Mouse (Mus musculus): ENCODE data around the gene Efhb. TPM values are rescaled to one million over a fixed set of nuclear protein-coding genes. Genes with fewer than 3 reads are reported as not detected.

The Efhb gene
- total RNA-seq (2021): under 1 TPM; 0.13 to 0.20 TPM
- long read RNA-seq, experiment 1: 0 reads
- long read RNA-seq, experiment 2: 0 reads

DNA sequence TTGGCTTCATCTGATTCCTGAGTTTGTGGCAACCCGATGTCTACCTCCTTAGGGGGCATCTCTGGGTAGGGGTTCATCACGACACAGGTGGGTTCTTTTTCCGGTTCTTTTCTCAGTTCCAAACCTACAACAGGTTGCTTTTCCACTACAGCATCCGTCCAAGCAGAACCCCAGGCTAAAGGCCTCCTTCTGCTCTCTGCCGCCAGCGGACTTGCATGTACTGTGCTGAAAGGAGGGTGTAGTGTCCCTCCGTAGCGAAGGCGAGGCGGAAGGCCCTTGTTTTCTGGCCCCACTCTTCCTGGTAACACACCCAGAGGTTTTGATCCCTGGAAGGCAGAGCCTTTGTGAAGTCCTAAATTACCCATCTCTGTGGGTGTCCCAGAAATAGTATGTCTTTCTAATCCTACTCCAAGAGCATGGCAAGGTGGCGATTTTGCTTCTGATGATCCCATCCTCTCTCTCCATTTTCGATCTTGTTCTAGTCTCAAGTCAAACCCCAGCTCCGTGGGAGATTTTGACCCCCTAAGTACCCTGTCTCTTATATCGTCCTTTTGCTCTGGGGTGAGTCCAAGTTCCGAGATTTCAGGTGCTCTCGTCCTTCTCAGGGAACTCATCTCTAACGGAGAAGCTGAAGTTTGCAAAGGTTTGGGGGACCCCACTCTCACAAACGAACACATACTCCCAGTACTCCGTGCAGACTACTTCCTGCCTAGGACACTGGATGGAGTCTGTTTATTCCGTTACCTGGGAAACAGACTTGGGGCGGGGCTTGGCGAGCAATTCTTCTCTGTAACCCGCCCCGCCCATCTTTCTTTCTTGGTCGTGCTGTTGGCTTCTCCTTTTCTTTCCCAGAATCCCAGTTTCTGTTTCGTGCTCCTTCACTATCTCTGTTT lies at the start of gene Efhb:
Efhb (minus strand) TSS at position 719 of the 893 bp plus-strand sequence.
- DNase-seq (ENCODE audit: low spot score in 2 of 2): peak; percentile 69 to 70
- intact Hi-C loops (cut with DNase I): no loop called here

GRCm38 (mm10) chr17:53512311-53512951 lies 49.3 kb upstream of the Efhb start:
- DNase-seq (ENCODE audit: low spot score in 2 of 2): peak; percentile 25 to 33
- intact Hi-C loops (cut with DNase I): loop anchor here (5.0 to 10.0 kb wide), 2 partner anchors 182 to 320 kb away; no protein-coding TSS in a partner anchor

GRCm38 (mm10) chr17:53502966-53503365 lies 39.8 kb upstream of the Efhb start:
- intact Hi-C loops (cut with DNase I): no loop called here

GRCm38 (mm10) chr17:53489007-53489378 lies 25.9 kb upstream of the Efhb start:
- no peak for DNase-seq (ENCODE audit: low spot score in 2 of 2)
- intact Hi-C loops (cut with DNase I): no loop called here

More at GRCm38 (mm10) chr17:53502966-53503365, 39.8 kb upstream of the Efhb start:
- DNase-seq (ENCODE audit: low spot score in 2 of 2): no peak

DNA sequence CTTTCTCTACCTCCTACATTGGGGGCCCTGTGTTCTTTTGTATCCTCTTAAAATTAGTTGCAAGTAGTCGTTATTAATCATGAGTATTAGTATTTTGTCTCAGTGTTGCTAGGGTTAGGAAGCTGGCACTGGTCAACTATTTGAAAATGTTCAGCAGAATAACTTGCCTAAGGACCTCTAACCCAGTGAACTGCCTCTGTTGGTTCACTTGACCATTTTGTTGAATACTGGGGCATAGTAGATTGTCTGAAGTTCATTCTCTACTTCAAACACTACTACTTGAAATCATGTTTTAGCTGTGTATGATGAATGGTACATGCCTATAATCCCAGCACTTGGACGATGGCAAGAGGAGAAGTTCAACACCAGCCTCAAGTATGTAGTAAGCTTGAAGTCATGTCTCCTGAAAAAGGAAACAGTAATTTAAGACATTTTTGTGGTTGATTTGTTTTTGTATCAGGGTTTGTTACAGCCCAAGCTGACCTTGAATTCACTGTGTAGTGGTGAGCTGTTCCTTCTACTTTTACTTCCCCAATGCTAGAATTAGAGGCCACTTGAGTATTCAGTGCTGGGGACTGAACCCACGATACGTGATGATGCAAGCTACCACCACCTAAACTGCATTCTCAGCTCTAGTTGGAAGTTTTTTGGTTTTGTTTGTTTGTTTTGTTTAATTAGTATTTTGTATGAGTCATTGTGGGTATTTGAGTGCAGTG lies 25.3 kb upstream of the Efhb start:
- no peak for DNase-seq (ENCODE audit: low spot score in 2 of 2)
- intact Hi-C loops (cut with DNase I): no loop called here

DNA sequence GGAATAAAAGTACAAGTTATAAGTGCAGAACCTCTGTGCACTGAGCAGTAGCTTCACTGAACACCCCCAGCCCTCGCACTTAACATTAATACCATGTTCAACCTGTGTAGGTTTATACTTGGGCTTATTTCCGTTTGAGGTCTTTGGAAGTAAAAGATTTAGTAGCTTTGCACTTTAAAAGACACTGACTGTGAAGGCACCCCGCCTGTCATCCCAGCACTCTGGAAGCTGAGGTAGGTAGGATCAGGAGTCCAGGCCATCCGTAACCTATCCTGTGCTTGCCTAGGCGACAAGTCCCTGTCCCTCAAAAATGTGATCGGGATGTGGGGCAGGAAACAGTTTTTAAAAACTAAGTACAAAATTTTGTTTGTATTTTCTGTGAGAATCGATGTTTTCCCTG lies 17.3 kb upstream of the Efhb start:
- intact Hi-C loops (cut with DNase I): no loop called here
- DNase-seq (ENCODE audit: low spot score in 2 of 2): no peak

- DNase-seq (ENCODE audit: low spot score in 2 of 2): peak; percentile 54 to 55
- intact Hi-C loops (cut with DNase I): loop anchor here (5.0 to 10.0 kb wide), 2 partner anchors 75 to 88 kb away; partner anchors contain the start of gene Kat2b
Observed at GRCm38 (mm10) chr17:53479604-53480041, 16.5 kb upstream of the Efhb start.

- intact Hi-C loops (cut with DNase I): loop anchor here (5.0 to 10.0 kb wide), 2 partner anchors 74 to 88 kb away; partner anchors contain the start of gene Kat2b
- peak; percentile 98 to 99 for DNase-seq (ENCODE audit: low spot score in 2 of 2)
Observed at GRCm38 (mm10) chr17:53478858-53479603, 15.9 kb upstream of the Efhb start, which contains the start of gene Rab5a. Gene Rab5a, plus strand, starts transcription at chr17:53479234.

- no peak for DNase-seq (ENCODE audit: low spot score in 2 of 2)
- intact Hi-C loops (cut with DNase I): loop anchor here (5.0 to 10.0 kb wide), 2 partner anchors 73 to 89 kb away; partner anchors contain the start of gene Kat2b
Observed at GRCm38 (mm10) chr17:53478066-53478857, 15.1 kb upstream of the Efhb start.

DNA sequence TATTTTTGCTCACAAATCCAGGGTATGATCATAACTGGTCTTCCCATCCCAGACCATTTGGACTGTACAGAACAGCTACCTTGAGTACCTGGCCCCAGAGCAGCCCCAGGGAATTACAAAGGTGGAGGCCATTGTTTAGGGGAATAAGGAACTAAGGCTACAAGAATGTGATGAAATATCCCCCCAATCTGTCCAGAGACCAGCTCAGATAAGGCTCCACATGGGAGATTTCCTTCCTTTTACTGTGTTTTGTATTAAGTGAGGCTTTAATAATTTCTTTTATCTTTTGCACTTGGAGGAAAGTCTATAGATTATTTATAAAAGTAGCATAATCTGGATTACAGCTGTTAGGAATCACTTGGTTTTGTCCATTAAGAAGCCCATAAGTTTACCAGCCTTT lies 5.6 kb upstream of the Efhb start:
- DNase-seq (ENCODE audit: low spot score in 2 of 2): no peak
- intact Hi-C loops (cut with DNase I): no loop called here

- DNase-seq (ENCODE audit: low spot score in 2 of 2): no peak
Observed at GRCm38 (mm10) chr17:53465569-53465968, 2.4 kb upstream of the Efhb start.

DNA sequence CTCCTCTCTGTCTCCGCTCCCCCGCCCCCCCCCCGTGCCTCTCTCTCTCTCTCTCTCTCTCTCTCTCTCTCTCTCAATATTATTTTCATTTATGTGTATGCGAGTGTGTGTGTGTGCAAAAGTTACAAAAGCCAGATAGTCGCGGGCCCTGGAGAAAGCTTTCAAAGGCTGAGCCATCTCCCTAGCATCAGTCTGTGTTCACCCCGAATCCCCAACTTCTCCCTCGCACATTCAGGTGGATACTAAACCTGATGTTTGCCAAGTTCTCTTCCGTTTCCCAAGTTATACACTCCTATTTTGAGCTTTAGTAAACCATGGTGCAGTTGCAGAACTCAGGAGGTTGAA lies 347 bp upstream of the Efhb start:
- DNase-seq (ENCODE audit: low spot score in 2 of 2): no peak

More at GRCm38 (mm10) chr17:53465569-53465968, 2.4 kb upstream of the Efhb start:
- intact Hi-C loops (cut with DNase I): no loop called here

DNA sequence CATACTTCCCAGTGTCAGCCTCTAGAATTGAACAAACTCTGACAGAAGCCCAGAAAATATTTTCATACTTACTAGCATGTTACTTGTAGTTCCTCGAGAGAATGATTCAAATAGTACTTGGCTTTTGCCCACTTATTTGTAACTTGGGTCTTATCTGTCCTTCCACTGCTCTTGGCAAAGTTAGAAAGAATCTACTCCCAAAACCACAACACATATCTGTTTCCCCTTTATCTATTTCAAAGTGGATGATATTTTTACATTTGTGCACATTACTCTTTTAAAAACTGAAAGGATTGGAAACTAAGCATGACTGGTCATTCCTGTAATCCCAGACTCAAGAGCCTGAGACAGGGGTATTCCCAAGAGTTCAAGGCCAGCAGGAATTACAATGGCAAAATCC lies 6.4 kb downstream of the Efhb start:
- intact Hi-C loops (cut with DNase I): no loop called here
- no peak for DNase-seq (ENCODE audit: low spot score in 2 of 2)

More for the DNA sequence above, 347 bp upstream of the Efhb start:
- intact Hi-C loops (cut with DNase I): no loop called here

DNA sequence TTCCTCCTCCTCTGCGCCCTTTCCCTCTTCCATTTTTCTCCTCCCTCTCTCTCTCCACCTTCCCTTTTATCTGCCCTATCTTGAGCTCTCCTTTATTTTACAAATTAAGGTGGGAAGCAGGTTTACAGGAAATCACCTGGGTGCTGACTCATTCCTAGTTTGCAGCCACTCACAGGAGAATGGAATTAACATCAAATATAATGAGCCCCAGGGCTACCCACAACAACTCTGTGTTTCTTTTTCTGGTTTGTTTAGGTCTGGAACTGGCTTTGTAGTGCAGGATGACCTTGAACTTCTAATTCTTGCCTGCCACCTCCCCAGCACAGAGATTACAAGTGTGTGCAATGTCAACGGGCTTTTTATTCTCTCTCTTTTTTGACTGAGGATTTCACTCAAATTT lies 7.0 kb downstream of the Efhb start:
- intact Hi-C loops (cut with DNase I): no loop called here

DNA sequence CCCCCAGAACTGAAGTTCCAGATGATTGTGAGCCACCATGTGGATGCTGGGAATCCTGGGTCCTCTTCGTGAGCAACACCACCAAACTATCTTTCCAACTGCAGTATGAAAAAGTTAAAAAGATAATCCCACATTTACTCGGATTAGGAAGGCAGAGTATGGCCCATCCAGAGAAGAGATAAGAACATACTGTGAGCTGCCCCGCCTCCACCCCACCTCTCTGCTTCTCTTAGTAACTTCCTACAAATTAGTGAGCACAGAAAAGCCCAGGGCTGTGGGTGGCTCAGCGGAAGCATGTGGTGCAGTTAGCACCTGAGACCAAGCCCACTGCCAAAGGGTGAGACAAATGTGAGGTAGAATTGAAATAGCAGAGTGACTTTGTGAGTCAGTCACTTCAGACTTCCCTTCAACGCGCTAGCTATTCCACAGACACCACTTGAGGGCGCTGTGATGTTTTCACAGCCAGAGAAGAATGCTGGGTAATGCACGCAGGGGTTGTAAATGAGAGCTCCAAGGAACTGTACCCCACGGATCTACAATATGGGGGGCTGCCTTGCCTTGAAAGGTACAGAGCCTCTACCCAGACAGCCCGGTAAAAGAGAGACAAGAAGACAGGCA lies 60.3 kb downstream of the Efhb start:
- DNase-seq (ENCODE audit: low spot score in 2 of 2): peak; percentile 30 to 55
- intact Hi-C loops (cut with DNase I): loop anchor here (10.0 kb wide), 1 partner anchor 72 kb away; the partner anchor contains the start of gene Rab5a

More for the DNA sequence above, 7.0 kb downstream of the Efhb start:
- no peak for DNase-seq (ENCODE audit: low spot score in 2 of 2)

GRCm38 (mm10) chr17:53393201-53393600 lies 69.9 kb downstream of the Efhb start:
- DNase-seq (ENCODE audit: low spot score in 2 of 2): no peak
- intact Hi-C loops (cut with DNase I): no loop called here

GRCm38 (mm10) chr17:53389507-53389906 lies 73.6 kb downstream of the Efhb start:
- DNase-seq (ENCODE audit: low spot score in 2 of 2): peak; percentile 43 to 66
- intact Hi-C loops (cut with DNase I): loop anchor here (2.0 kb wide), 1 partner anchor 829 kb away; no protein-coding TSS in a partner anchor

All from left cerebral cortex, postnatal 14 days (tissue).